Mouse (Mus musculus): ENCODE measurements around the gene Lcn8.
"Not testable (repeated sequence)": the region's sequence is repeated elsewhere in the genome, so short reads cannot be mapped to it uniquely, and the experiment has no call there.

Lcn8 gene

GRCm38 (mm10) chr2:25676486-25676885, 23.6 kb downstream of the Lcn8 start, which contains the start of gene Lcn6:
Gene Lcn6, plus strand, starts transcription at chr2:25676786.
- DNase-seq: no peak

GRCm38 (mm10) chr2:25679559-25679958, 26.6 kb downstream of the Lcn8 start:
- DNase-seq: no peak

GRCm38 (mm10) chr2:25682426-25682825, 29.5 kb downstream of the Lcn8 start, which contains the start of gene Lcn10:
Gene Lcn10, plus strand, starts transcription at chr2:25682726.
- no peak for DNase-seq

GRCm38 (mm10) chr2:25686941-25687340, 34.0 kb downstream of the Lcn8 start:
- DNase-seq: no peak

GRCm38 (mm10) chr2:25694605-25695004, 41.7 kb downstream of the Lcn8 start:
- peak; percentile 78 to 80 for DNase-seq

- DNase-seq: no peak
Observed at GRCm38 (mm10) chr2:25696951-25697350, 44.0 kb downstream of the Lcn8 start.

GRCm38 (mm10) chr2:25698696-25699095, 45.8 kb downstream of the Lcn8 start:
- DNase-seq: no peak

- not testable (repeated sequence) for DNase-seq
Observed at GRCm38 (mm10) chr2:25699743-25700142, 46.8 kb downstream of the Lcn8 start, which contains the start of gene Obp2a. Gene Obp2a, plus strand, starts transcription at chr2:25700043.

GRCm38 (mm10) chr2:25701001-25701400, 48.1 kb downstream of the Lcn8 start:
- DNase-seq: no peak

GRCm38 (mm10) chr2:25703706-25704105, 50.8 kb downstream of the Lcn8 start:
- DNase-seq: no peak
